Mouse (Mus musculus): ENCODE results near the gene Crhr1. TPM values are rescaled to one million over a fixed set of nuclear protein-coding genes. Genes with fewer than 3 reads are reported as not detected.

The Crhr1 gene
- not detected for polyA plus RNA-seq (2017; shearing (Covaris generic))

GRCm38 (mm10) chr11:104132580-104133441 lies at the start of gene Crhr1:
Gene Crhr1 (plus strand): TSS chr11:104132855.

GRCm38 (mm10) chr11:104186135-104186836 lies 53.6 kb downstream of the Crhr1 start, which contains the start of gene Sppl2c:
Gene Sppl2c (plus strand): TSS chr11:104186327.

Other genes with a start within 250 kb of the Crhr1 start
- gene Nsf, start 178.8 kb upstream of the Crhr1 start, polyA plus RNA-seq (2017; shearing (Covaris generic)) = 111 TPM
- gene Arf2, start 166.1 kb upstream of the Crhr1 start, polyA plus RNA-seq (2017; shearing (Covaris generic)) = 20.7 TPM
- not detected for gene Sppl2c, start 53.5 kb downstream of the Crhr1 start, polyA plus RNA-seq (2017; shearing (Covaris generic))
- 0.05 TPM for gene Mapt, start 98.5 kb downstream of the Crhr1 start, polyA plus RNA-seq (2017; shearing (Covaris generic))

Measured in CD4-positive, CD25-positive, alpha-beta regulatory T cell, adult 9 weeks (primary cell).